Mouse (Mus musculus) C2C12 (cell line): ENCODE measurements around the gene Ceacam3. TPM values are rescaled to one million over a fixed set of nuclear protein-coding genes. Genes with fewer than 3 reads are reported as not detected.

Experiments used
- H3K27me3 ChIP-seq: one replicate; pipeline ENCODE4 v1.6.1; 2011; ENCODE audit not compliant: control insufficient read depth, insufficient read depth, insufficient read length
- H3K36me3 ChIP-seq: one replicate; pipeline ENCODE4 v1.6.1; 2011; ENCODE audit not compliant: control insufficient read depth, insufficient read depth
- H3K4me3 ChIP-seq: one replicate; pipeline ENCODE4 v1.5.1; 2011; ENCODE audit warnings: mild to moderate bottlenecking, control low read depth; ENCODE audit not compliant: poor library complexity, insufficient read depth, severe bottlenecking
- H3K79me2 ChIP-seq: one replicate; pipeline ENCODE4 v1.6.1; 2011; ENCODE audit not compliant: control insufficient read depth, insufficient read depth
- H3K79me3 ChIP-seq: one replicate; pipeline ENCODE4 v1.6.1; 2011; ENCODE audit warnings: low read depth, control low read depth
- H3ac ChIP-seq: one replicate; pipeline ENCODE3; 2011; ENCODE audit warnings: low read depth; ENCODE audit not compliant: control insufficient read depth, insufficient read length
- CEBPB ChIP-seq: IDR thresholded peaks from one replicate; pipeline ENCODE4 v1.6.1; 2011; ENCODE audit warnings: low read depth, mild to moderate bottlenecking, control low read depth, moderate library complexity
- CTCF ChIP-seq: IDR thresholded peaks from one replicate; pipeline ENCODE4 v1.5.1; 2011; ENCODE audit not compliant: control insufficient read depth, insufficient read depth, insufficient read length
- FOSL1 ChIP-seq: IDR thresholded peaks from one replicate; pipeline ENCODE4 v1.8.0; 2011; ENCODE audit warnings: mild to moderate bottlenecking, low read length; ENCODE audit not compliant: poor library complexity, insufficient read depth, severe bottlenecking
- MAX ChIP-seq: IDR thresholded peaks from one replicate; pipeline ENCODE4 v1.6.1; 2011; ENCODE audit warnings: mild to moderate bottlenecking, control low read depth
- MYOD1 ChIP-seq: IDR thresholded peaks from one replicate; pipeline ENCODE4 v1.6.1; 2011; ENCODE audit warnings: low read depth; ENCODE audit not compliant: control insufficient read depth, insufficient read length
- MYOG ChIP-seq: IDR thresholded peaks from one replicate; pipeline ENCODE4 v1.6.1; 2011; ENCODE audit not compliant: control insufficient read depth, insufficient read length; ENCODE audit errors: extremely low read depth
- USF1 ChIP-seq: IDR thresholded peaks from one replicate; pipeline ENCODE4 v1.6.1; 2011; ENCODE audit warnings: low read depth, mild to moderate bottlenecking, control low read depth, moderate library complexity
- polyA plus RNA-seq: library from polyadenylated mRNA; unstranded; fragments of >200 nt; fragmentation: generic; extraction: Trizol; gene quantifications from one replicate; pipeline ENCODE4 v1.2.1, GENCODE M21; 2012; ENCODE audit warnings: missing spikeins

Gene Ceacam3
- polyA plus RNA-seq, 1 experiment = not detected

- TF ChIP-seq MAX (no peak), MYOG (no peak), FOSL1 (no peak), CTCF (no peak)
- H3K79me3 ChIP-seq = no peaks in the 10 kb centered on the region
- no peaks in the 10 kb centered on the region for H3K79me2 ChIP-seq
- no peaks in the 10 kb centered on the region for H3K27me3 ChIP-seq
- no peak overlapping the region for H3K4me3 ChIP-seq
- no peak overlapping the region for H3ac ChIP-seq
- no peaks in the 10 kb centered on the region for H3K36me3 ChIP-seq
These were observed 21.7 kb downstream of the Ceacam3 start for GRCm38 (mm10) chr7:17171827-17172226.

DNA sequence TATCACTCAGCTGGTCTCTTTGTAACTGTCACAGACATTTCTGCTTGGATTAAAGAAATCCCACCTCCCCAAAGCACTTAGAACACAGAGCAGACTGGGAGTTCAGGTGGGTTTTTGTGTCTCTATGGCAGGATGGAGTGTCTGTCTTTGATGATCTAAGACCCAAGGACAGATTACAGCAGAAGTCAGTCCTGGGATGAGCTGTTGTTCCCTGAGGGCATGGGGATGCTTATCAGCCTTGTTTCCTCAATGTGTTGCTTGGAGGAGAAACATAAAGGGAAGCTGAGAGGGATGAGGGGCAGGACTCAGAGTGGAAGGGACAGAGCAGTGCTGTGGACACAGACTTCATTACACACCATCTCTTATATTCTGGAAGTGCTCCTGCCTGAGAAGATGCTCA lies 53.1 kb downstream of the Ceacam3 start, which contains the start of gene Psg29:
TSS of gene Psg29 (plus strand) at position 301 of the 400 bp plus-strand sequence.
- H3K27me3 ChIP-seq = no peaks in the 10 kb centered on the region
- H3ac ChIP-seq = no peak within 1 kb of the TSS
- no peaks in the 10 kb centered on the region for H3K79me3 ChIP-seq
- no peaks in the 10 kb centered on the region for H3K79me2 ChIP-seq
- TF ChIP-seq MYOG = no peak
- H3K36me3 ChIP-seq = no peaks in the 10 kb centered on the region
- no peak within 1 kb of the TSS for H3K4me3 ChIP-seq

- H3K79me3 ChIP-seq = no peaks in the 10 kb centered on the region
- H3K79me2 ChIP-seq = no peaks in the 10 kb centered on the region
- H3K27me3 ChIP-seq = no peaks in the 10 kb centered on the region
- H3ac ChIP-seq = no peak overlapping the region
- no peak for TF ChIP-seq FOSL1
- TF ChIP-seq MYOD1 = no peak
- TF ChIP-seq MAX = no peak
- no peak for TF ChIP-seq CTCF
- no peak for TF ChIP-seq MYOG
- TF ChIP-seq USF1 = no peak
- no peak for TF ChIP-seq CEBPB
- no peaks in the 10 kb centered on the region for H3K36me3 ChIP-seq
- no peak overlapping the region for H3K4me3 ChIP-seq
These were observed 55.6 kb downstream of the Ceacam3 start for GRCm38 (mm10) chr7:17205530-17206184.

Other genes with a start within 250 kb of the Ceacam3 start
- gene Ptgir, start 243.8 kb upstream of the Ceacam3 start, polyA plus RNA-seq = 5.7 TPM
- gene Calm3, start 226.2 kb upstream of the Ceacam3 start, polyA plus RNA-seq = 365 TPM
- gene Pnmal2, start 205.6 kb upstream of the Ceacam3 start, polyA plus RNA-seq = 12.6 TPM
- not detected for gene Pnmal1, start 190.6 kb upstream of the Ceacam3 start, polyA plus RNA-seq
- not detected for gene Gm42372, start 167.2 kb upstream of the Ceacam3 start, polyA plus RNA-seq
- 9.7 TPM for gene Ccdc8, start 157.6 kb upstream of the Ceacam3 start, polyA plus RNA-seq
- 143 TPM for gene Ppp5c, start 122.4 kb upstream of the Ceacam3 start, polyA plus RNA-seq
- not detected for gene Hif3a, start 87.9 kb upstream of the Ceacam3 start, polyA plus RNA-seq
- not detected for gene Psg16, start 76.2 kb upstream of the Ceacam3 start, polyA plus RNA-seq
- not detected for gene Psg29, start 53.2 kb downstream of the Ceacam3 start, polyA plus RNA-seq